Mouse (Mus musculus): ENCODE results near the gene Teddm3.
A peak's percentile ranks its signal among the peaks of the same experiment; 100 is the strongest.
"Not testable (repeated sequence)": the region's sequence is repeated elsewhere in the genome, so short reads cannot be mapped to it uniquely, and the experiment has no call there.

The Teddm3 gene

DNA sequence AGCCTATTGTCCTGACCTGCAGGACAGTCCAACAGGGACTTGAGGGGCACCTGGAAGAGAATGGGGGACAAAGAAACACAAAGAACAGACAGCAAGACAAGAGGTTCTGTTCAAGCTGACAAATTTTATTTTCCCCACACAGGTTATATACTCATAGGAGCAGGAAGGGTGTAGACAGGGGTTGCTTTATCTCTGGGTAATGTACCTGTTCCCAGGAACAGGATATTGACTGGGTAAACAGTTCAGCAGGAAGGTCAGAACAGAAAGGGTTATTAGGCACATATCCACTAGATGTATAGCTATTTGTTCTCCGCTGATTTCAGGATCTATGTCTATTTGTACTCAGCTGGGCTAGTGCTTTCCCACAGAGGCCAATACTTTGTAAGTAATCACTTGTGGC lies 5.3 kb downstream of the Teddm3 start:
- DNase-seq: not testable (repeated sequence)

DNA sequence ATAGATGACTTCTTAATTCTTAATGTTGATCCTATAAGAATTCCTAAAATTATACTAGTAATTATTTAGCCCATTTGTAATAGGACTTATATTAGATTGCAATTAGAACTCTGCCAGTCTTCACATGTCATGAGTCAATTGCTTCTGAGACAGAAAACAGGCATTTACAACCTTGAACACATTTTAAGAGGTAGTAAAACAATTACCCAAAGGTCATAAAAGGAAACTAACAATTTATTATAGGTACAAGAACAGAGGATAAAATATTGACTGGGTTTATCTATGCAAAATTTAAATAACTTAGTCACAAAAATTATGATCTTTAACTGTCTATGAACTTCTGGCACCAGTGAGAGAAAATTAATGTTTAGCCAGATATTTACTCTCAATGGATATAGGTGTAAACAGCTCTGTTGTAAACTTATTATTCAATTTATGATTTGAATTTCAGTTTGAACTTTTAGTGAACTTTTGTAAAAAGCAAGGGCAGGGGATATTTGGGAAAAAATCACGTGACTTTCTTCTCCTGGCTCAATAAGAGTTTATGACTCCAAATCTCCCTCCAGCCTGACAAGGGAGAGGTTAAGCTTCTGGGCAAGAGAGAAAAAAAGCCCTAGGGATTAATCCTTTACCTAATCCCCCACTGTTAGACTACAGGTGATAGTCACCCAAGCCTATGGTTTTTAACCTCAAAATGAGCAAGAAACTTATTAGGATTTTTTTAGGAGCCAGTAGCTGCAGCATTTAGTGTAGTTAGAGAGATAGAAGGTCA lies 17.3 kb downstream of the Teddm3 start:
- no peak for DNase-seq

DNA sequence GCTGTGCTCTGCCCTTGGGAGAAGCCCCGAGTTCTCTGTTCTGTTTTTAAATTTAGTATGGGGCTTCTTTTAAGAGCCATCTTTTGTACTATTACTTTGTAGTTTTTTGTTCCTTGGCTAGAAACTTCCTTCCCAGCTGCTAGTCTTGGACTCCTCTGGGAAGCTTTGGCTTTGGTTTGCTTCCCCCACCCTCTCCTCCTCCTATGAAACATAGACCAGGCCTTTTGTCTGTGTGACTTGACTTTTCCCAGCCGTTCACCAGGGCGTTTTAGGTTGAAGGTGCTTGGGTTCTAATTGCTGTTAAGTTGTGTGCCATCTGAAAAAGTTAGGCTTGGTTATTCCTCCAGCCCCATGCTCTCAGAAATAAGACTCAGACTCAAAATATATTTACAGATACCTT lies 26.1 kb downstream of the Teddm3 start:
- not testable (repeated sequence) for DNase-seq

DNA sequence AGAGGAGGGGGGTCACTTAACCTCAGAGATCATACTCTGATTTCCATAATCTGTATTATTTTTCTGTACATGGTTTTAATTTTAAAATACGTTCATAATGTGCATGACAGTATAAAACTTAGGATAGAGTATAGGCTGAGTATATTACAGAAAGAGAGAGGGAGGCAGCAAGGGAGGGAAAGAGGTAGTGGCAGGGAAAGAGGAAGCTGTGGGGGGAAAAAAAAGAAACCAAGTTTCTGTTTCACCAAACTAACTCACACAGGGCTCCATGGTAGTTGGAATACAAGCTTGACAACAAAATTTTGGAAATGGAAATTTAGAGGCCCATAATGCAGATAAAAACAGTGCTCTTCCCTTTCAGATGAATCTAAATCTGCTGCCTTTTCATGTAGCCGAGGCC lies 31.0 kb downstream of the Teddm3 start:
- DNase-seq: not testable (repeated sequence)

DNA sequence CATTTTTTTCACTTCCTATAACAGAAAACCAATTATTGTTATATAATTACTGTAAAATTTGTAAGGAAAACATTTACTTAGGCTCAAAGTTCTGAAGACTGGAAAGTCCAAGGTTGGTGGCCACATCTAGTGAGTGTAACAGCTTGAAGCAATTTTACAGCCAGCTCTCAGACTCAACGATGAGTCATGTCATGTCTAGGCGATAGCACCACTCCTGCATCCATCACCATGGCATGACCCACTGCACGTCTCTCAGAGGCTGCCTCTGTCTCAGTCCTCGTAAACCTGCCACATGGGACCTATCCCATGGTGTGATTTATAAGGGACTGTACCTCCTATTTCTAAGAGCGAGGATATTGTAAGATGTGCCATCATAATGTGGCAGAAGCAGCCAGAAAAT lies 37.7 kb downstream of the Teddm3 start:
- no peak for DNase-seq

DNA sequence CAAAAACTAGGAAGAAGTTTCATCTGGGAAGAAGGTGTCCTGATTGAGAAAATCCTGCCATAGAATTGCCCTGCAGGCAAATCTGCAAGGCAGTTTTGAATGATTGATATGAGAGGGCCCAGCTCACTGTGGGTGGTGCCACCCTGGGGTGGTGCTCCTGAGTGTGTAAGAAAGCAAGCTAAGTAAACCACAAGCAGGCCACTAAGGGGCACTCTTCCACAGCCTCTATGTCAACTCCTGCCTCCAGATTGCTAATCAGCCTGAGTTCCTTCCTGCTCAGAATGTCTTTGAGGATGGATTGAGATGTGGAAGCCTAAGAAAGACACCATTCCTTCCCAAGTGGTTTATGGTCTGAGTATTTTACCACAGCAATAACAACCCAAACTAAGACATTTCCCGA lies 44.3 kb downstream of the Teddm3 start:
- DNase-seq: peak; percentile 4
